Mouse (Mus musculus): ENCODE measurements around the gene Rnf4.

The Rnf4 gene

GRCm38 (mm10) chr5:34336097-34336774, at the start of gene Rnf4:
Gene Rnf4 (plus strand): TSS chr5:34336289.
- DNase-seq (ENCODE audit: low spot score): peak; percentile 99

DNA sequence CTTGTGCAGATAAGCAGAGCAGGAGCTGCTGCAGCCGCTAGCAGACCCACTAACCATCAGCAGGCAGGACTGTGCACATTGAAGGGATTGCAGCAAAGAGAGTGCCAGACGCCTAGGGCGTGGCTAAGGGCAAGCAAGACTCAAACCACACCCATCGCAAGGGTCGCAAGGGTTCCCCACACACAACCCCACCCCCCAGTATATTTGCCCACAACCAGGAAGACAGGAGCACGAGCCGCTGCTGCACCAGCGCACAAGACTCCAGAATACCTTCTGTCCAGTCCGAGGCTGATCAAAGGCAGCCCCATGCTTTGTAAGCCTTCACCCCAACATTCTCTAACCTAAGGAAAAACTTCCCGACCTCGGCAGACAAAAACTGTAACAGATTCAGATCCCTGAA, 49.6 kb upstream of the Rnf4 start:
- peak; percentile 56 for DNase-seq (ENCODE audit: low spot score)

DNA sequence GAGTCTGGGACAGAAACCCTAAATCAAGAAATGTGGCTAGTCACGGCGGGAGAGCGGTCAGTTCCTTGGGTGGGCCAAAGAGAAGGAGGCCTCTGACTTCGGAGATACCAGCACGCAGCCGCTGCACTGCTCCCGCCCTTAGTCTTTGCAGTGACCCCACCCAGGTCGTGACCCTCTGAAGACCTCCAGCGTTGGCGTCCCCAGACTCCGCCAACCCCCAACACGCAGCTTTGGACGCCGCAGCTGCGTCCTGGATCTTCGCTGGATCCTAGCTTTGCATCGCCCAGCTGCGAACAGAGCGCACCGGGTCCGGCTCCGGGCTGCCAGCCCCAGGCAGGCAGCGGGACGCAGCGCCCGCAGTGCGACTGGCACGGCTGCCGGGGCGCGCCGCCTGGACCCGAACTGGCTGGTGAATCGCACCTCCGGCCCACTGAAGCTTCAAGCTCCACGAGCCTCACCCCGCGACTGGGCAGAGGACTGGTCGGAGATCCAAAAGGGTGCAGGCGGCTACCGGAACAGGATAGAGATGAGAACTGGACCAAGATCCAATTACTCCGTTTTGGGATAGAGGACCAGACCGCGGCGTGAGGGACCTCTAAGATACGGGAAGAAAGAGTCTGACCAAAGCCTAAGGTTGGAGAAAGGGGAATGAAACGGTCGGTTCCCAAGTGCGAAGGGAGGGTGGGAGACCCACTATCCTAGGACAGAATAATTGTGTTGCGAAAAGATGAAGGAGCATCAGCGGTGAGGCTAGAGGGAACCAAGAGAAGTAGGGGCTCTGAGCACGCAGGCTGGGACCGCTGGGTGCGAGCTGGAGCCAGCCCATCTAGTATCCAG, 48.9 kb upstream of the Rnf4 start:
- peak; percentile 72 for DNase-seq (ENCODE audit: low spot score)

DNA sequence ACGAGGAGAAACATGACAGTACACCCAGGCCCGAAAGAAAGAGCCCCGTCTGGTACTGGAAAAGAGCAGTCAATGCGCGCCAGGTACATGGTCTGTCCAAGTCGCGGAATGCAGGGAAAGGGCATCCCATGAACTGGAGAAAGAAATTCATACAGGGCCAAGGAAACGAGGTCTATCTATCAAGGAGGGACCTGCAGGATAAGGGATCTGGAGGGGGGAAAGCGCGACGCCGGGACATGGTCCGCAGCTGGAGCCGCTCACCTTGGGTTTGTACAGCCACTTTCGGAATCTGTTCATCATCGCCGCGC, 48.3 kb upstream of the Rnf4 start:
- DNase-seq (ENCODE audit: low spot score): peak; percentile 24

GRCm38 (mm10) chr5:34288154-34288716, 47.9 kb upstream of the Rnf4 start, which contains the start of the genes Zfyve28 and Cfap99:
Gene Zfyve28 (minus strand): TSS chr5:34288449.
Gene Cfap99 (plus strand): TSS chr5:34288600.
- DNase-seq (ENCODE audit: low spot score): peak; percentile 92

GRCm38 (mm10) chr5:34289286-34289685, 46.8 kb upstream of the Rnf4 start:
- no peak for DNase-seq (ENCODE audit: low spot score)

GRCm38 (mm10) chr5:34293363-34293762, 42.7 kb upstream of the Rnf4 start:
- no peak for DNase-seq (ENCODE audit: low spot score)

DNA sequence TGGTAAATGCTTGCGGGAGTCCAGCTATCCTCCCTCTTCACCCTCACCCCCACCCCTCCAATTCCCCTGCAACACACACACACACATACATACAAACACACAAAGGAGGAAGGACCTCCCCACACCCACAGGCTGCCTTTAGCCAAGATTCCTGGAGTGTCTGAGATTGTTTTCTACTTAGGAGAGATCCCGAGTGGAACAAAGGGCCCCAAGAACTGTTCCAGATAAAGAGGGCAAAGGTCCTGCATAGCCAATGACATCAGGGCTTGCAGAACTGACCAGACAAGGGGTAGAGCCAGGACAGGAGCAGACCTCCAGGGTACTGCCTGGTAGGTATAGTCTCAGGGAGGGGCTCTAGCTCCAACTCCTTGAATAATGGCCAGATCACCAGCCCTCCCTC, 41.4 kb upstream of the Rnf4 start:
- DNase-seq (ENCODE audit: low spot score): no peak

GRCm38 (mm10) chr5:34295141-34295540, 40.9 kb upstream of the Rnf4 start:
- no peak for DNase-seq (ENCODE audit: low spot score)

- DNase-seq (ENCODE audit: low spot score): no peak
Measured at GRCm38 (mm10) chr5:34298061-34298460, 38.0 kb upstream of the Rnf4 start.

GRCm38 (mm10) chr5:34298937-34299535, 37.1 kb upstream of the Rnf4 start:
- no peak for DNase-seq (ENCODE audit: low spot score)

GRCm38 (mm10) chr5:34302377-34302776, 33.7 kb upstream of the Rnf4 start:
- DNase-seq (ENCODE audit: low spot score): no peak

DNA sequence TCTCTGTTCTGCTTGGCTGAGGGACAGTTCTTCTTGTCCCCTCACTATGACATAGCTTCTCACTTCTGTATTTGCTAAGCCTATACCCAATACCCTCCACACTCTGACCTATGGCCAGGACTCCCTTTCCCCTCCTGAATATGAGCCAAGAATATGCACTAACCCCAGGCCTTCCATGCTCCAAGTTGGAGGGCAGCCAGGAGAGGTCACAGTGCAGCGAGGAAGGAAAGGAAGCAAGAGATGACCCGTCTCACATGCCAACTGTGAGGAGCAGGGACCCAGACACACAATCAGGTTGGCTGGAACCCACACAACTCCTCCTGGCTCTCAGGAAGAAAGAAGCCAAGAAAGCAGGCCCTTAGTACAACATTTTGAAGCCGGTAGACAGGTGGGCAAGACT, 27.1 kb upstream of the Rnf4 start:
- no peak for DNase-seq (ENCODE audit: low spot score)

GRCm38 (mm10) chr5:34319491-34320034, 16.5 kb upstream of the Rnf4 start:
- no peak for DNase-seq (ENCODE audit: low spot score)

DNA sequence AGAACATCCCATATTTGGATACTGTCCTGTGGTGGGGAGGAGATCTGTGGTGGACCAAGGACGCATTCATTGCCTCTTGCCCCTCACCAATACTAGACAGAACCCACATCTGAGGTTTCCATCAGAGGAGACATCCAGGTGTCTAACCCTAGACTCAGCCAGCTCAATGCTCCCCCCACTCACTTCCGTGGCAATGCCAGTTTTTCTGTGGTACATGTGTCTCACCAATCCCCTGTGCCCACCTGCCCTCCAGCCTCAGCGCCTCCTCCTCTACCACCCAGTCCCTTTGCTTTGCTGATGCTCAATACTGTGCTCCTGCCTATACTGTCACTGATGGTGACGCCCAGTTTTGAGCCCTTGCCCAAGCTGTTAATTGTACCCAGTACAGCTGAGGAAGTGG, 14.9 kb upstream of the Rnf4 start:
- no peak for DNase-seq (ENCODE audit: low spot score)

DNA sequence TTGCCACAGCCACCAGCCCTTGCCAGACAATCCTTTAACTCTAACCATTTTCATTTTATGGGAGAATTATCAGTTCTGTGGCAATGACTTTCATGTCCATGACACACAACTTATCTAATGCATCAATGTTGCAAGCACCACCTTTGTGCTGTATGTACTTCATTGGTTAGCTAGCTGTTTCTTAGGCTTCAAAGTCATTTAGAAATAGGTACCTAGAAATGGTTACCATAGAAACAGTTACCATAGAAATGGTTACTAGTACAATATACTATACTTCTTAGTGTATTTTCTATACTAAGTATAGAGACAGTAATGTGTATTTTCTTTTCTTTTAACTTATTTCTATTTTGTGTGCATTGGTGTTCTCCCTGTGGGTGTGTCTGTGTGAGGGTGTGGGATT, 10.8 kb upstream of the Rnf4 start:
- no peak for DNase-seq (ENCODE audit: low spot score)

- DNase-seq (ENCODE audit: low spot score): peak; percentile 16
Measured at GRCm38 (mm10) chr5:34326249-34326691, 9.8 kb upstream of the Rnf4 start.

- DNase-seq (ENCODE audit: low spot score): peak; percentile 66
Measured at GRCm38 (mm10) chr5:34326875-34327576, 9.1 kb upstream of the Rnf4 start.

DNA sequence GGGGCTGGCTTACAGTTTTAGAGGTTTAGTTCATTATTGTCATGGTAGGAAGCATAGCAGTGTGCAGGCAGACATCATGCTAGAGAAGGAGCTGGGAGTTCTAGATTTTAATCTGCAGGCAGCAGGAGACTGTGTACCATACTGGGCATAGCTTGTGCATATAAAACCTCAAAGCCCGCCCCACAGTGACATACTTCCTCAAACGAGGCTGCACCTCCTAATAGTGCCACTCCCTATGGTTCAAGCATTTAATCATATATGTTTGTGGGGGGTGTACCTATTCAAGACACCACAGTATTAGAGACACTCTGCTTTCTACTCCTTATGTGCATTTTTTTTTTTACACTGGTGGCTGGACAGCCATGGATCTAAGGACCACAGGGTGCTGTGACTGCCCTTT, 6.0 kb upstream of the Rnf4 start:
- DNase-seq (ENCODE audit: low spot score): no peak

GRCm38 (mm10) chr5:34334081-34334480, 2.0 kb upstream of the Rnf4 start:
- DNase-seq (ENCODE audit: low spot score): no peak

DNA sequence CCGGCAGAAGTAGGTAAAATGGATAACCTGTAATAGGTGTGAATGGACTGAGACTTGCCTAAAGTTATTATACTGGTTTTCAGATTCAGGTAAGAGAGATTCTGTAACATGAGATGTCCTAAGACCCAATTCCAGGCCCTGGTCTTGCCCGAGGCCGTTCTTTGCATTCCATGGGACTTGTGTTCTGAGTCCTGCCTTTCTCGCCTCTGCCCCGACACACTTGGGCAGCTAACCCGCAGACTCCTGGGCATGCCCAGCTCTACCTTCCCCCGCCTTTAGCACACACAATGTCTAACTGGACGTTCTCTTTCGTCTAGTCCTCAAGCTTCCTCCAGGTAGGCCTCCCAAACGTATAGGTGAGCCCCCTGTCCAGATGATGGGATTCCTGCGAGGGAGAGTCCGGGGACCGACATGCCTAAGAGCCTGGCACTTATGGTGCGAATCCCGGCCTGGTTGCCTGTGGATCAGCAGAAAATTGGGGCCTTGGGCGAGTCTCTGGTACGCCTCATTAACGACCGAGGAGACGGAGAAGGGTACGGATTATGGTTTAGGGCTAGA, 471 bp upstream of the Rnf4 start:
- peak; percentile 47 for DNase-seq (ENCODE audit: low spot score)
